Mouse (Mus musculus): ENCODE results near the gene Dthd1.

Gene Dthd1

DNA sequence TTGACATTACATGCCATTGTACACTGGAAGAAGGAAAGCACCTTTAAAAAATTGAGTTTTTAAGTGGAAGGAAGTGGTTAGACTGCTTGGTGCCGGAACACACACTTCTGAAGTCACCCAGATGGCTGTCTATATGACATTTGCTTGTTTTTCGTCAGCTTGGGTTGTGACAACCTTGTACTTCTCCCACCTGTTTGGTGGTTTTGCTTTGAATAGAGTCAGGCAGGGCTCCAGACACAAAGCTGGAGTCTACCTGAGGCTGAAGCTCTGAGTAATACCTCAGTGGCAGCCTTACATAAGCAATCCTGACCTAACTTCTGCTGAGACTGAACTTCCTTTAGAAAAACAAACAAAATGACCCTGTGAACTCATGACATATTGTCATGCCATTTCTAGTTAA lies 44.7 kb downstream of the Dthd1 start:
- no peak for ATAC-seq (ENCODE audit: low TSS enrichment)

DNA sequence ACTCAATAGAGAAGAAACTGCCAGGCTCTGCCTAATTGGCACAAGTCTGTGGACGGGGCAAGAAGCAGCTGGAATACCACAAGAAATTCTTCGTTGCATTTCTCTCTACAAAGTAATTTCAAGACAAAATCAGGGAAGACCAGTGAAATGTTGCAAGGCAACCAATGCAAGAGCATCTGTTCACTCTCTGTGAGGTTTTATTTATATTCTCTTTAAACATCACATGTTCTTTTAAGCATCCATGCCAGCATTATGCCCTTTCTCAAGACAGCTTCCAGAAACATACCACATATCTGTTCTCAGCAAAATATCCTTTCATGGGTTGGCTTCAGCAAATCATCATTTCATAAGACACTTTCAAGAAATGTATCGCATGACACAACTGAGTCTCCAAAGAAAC lies 50.7 kb downstream of the Dthd1 start:
- peak; percentile 86 for ATAC-seq (ENCODE audit: low TSS enrichment)

DNA sequence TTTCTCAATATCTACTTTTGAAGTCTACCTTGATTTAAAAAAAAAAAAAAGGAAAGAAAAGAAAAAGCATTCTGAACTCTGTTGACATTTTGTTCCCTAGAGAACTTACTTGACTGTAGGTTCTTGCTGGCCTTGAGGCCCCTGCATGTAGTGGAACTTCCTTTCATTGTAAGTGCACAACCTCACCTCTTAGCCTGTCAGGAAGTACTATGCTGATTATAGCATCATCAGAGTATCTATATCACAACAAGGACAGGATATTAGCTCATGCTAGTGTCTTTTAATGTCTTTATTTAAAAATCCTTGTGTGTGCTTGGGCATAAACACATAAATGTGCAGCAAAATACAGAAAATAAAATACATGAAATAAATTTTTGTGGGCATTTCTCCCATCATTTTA lies 53.4 kb downstream of the Dthd1 start:
- ATAC-seq (ENCODE audit: low TSS enrichment), result no peak

DNA sequence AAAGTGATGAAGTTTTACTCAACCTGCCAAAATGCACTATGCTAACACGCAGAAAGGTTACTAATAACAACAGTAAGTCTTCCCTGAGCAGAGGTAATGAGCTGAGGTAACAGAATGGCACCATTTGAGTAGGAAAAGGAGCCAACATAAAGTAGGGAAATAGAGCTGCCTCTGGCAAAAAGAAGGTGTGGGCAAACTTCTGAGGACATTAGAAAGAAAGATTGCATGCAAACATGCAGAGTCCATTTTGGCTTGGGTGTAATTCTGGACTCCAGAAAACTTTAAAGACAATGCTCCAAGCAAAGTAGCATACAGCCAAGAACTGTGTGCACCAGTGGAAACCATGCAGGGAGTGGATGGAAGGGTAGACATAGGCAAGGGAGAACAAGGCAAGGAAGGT lies 65.9 kb downstream of the Dthd1 start:
- ATAC-seq (ENCODE audit: low TSS enrichment), result no peak

DNA sequence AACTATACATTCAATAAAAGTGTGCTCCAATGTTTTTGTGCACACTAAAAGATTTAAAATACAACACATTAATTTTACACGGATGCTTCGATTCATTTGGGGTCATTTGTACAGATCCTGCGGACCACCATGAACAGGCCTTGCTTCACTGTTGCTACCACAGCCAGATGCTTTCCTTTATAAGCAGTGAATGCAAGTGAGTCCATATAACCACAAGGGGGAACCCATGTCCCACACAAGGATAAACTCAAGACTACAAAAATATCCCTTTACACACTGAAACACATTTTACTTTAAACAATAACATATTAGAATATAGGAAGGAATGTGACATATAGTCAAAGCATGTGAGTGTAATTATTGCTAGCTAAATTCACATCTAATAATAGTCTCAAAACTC lies 81.7 kb downstream of the Dthd1 start:
- peak; percentile 98 for ATAC-seq (ENCODE audit: low TSS enrichment)

DNA sequence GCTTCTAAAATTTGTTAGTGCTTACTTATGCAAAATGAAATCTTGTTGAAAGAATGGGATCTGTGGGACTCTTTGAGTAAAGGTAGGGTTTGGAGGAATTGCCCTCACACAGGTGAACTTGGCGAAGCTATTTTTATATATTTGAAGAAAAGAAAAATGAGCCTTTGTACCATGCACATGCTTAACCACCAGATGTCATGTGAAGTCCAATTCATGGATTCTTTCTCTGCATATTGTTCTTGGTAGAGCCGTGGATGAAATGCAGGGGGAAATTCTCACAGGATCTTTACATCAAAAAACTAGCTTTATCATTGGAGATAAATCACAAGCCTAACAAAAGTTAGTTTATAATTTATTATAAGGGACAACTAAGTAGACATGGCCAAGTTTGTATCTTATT lies 93.3 kb downstream of the Dthd1 start:
- ATAC-seq (ENCODE audit: low TSS enrichment), result peak; percentile 62; the same call in 1 of the 2 replicates

DNA sequence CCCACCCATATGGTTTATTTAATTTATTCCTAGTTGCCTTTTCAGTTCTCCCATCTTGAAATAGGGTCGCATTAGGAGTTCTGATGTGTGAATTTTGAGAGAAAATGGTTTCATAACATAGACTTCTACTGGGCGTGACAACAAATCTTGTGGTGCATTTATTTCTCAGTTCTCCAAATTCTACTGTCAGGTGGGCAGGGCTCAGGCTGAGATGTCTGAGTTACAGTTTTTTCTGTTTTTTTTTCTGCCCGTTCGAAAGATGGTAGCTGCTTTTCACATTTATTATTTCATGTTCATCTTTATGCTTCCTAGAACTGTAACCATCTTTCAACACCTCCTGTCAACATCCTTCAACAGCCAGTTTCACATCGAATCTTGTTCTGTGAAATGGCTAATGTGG lies 95.5 kb downstream of the Dthd1 start:
- no peak; the same call in 1 of the 2 replicates for ATAC-seq (ENCODE audit: low TSS enrichment)

DNA sequence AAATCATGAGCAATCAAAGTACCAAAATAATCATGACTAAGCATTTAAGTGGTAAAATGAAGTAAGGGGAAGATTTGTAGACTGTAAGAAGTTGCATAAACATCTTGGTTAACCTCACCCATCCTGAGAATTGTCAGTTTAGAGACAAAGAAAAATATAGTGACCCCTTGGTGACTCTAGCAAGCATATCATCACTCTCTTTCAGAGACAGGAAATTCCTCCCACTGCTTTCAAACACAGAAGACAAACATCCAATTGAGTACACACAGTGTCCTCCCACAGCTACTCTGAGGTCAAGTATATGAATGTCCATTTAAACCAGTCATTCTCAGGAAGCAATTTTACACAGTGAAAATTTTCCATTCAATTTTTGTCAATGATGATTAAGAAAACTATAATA lies 111.0 kb downstream of the Dthd1 start:
- no peak for ATAC-seq (ENCODE audit: low TSS enrichment)

Data from frontal cortex, adult (tissue).